Mouse (Mus musculus) colon, adult 2 months (tissue): ENCODE data around the gene 1700029J07Rik. TPM values are rescaled to one million over a fixed set of nuclear protein-coding genes. Genes with fewer than 3 reads are reported as not detected.

ENCODE experiments used
- polyA plus RNA-seq: library from polyadenylated mRNA; depleted of rRNA; stranded (reverse); fragments of >200 nt; gene quantifications from 2 replicates; pipeline ENCODE4 v1.2.3, GENCODE M21; 2012; rRNA removed

The 1700029J07Rik gene
- 0.05 and 0.29 TPM in 2 replicates for polyA plus RNA-seq

DNA sequence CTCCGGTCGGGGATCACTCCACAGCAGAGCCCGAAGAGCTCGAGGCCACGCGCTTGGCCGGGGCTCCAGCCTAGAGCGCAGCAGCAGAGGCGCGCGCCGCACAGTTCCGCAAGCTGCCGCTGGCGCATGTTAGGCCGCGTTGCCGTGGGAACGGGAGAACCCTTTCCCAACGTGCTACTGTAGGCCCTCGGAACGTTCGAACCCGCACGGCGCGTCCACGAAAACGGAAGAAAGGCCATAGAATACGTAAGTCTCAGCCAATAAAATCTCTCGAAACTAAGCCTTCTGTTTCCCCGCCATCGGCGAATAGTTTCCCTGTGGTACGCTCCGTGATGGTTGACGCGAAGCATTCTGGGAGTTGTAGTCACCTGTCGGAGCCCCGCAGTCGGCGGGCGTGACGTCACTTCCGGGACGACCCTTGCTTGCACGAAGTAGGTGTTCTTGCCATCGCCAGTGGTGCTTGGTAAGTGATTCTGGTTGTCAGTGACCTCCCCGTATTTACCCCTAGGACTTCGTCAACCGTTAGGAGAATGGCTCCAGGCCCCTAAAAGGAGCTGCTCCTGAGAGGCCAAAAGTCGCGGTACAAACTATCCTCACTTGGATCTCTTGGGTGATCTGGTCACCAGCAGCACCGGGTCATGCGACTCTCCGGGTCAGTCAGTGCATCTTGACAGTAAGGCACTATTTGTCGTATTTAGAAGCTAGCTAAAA lies at the start of gene 1700029J07Rik, which contains the start of gene Ufsp2:
Gene 1700029J07Rik, minus strand, starts transcription at position 127 of the 711 bp plus-strand sequence.
Gene Ufsp2, plus strand, starts transcription at position 403 of the 711 bp plus-strand sequence.

DNA sequence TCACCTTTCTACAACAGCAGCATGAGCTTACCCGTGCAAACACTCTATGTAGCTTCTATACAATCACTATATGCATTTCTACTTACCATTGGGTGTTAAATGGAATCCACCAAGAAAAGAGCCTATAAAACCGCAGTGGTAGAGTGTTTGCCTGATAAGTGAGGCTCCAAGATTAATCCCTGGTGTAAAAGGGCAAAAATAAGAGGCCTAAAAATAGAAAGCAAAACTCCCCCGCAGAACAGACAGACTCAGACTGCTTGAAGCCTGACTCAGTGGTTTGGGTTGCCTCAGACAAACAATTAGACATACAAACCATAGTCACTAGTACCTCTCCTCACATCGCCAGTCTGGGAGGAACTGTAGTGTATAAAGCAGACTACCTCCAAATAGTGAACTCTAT lies 30.5 kb upstream of the 1700029J07Rik start, which contains the start of gene Ankrd37:
Gene Ankrd37, minus strand, starts transcription at position 112 of the 400 bp plus-strand sequence.

DNA sequence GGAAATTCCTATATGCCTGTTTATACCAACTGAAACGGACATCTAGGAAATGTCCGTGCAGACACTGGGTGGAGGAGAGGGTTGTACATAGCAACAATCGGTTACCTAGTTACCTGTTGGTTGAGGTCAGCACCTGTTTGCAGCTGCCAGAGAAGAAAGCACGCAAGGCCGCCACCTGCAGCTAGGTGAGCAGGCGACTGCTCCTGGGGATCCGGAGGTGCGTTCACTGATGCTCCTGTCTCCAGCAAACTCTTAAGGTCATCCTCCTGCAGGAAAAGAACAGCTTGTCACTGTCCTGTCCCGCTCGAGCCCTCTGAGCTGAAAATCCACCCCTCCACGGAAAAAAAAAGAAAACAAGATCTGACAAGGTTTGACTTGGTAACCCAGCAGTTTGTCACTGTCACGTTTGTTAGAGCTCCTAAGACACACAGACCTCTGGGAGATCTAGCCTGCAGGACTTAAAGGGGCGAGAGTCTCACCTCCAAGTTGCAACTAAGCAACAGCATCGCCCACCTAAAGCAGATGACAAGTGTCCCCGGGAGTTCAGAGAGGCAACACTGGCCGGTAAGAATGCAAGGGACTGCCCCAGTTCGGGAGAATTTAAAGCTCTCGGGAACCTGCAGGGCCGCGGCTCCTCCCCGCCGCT lies 24.2 kb upstream of the 1700029J07Rik start, which contains the start of gene Lrp2bp:
Gene Lrp2bp, plus strand, starts transcription at position 166 of the 646 bp plus-strand sequence.

DNA sequence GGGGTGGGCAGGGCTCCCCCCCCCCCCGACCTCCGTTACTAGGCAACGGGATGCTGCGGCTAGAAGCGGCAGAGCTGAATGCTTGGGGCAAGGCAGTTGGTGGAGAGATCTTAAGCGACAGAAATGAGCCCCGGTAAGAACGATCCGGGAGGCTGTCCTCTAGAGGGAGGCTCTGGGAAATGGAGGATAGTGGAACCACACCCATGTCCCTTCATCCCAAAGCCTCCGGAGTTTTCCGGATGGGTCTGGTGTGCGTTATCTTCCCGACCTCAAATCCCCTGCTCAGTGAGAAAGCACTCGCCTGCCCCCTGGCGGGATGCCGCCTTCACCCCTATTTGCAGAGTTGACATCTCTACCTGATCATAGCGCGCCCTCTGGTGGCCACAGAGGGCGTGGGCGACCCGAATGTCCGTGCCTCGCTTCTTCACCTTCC lies 40.5 kb downstream of the 1700029J07Rik start, which contains the start of gene Ccdc110:
Gene Ccdc110, plus strand, starts transcription at position 38 of the 433 bp plus-strand sequence.

Other genes starting within 250 kb of the 1700029J07Rik start
- 153 and 184 TPM in 2 replicates for gene Pdlim3, start 89.8 kb downstream of the 1700029J07Rik start, polyA plus RNA-seq
- gene Ccdc110, start 40.6 kb downstream of the 1700029J07Rik start, polyA plus RNA-seq = 0.03 and 0.05 TPM in 2 replicates
- gene Ufsp2, start 276 bp upstream of the 1700029J07Rik start, polyA plus RNA-seq = 9.4 and 11.1 TPM in 2 replicates
- 0.08 TPM in 1 of 2 replicates, not detected in the other for gene Lrp2bp, start 24.1 kb upstream of the 1700029J07Rik start, polyA plus RNA-seq
- gene Ankrd37, start 30.5 kb upstream of the 1700029J07Rik start, polyA plus RNA-seq = 4.3 and 12.7 TPM in 2 replicates
- 1.9 and 2.0 TPM in 2 replicates for gene Cfap97, start 176.5 kb upstream of the 1700029J07Rik start, polyA plus RNA-seq
- gene Snx25, start 176.9 kb upstream of the 1700029J07Rik start, polyA plus RNA-seq = 5.2 and 6.3 TPM in 2 replicates
- 120 and 194 TPM in 2 replicates for gene Slc25a4, start 236.0 kb upstream of the 1700029J07Rik start, polyA plus RNA-seq